Mouse (Mus musculus) splenic B cell, adult 2 months (primary cell): ENCODE measurements around the gene Zfp704.

Experiments
- DNase-seq: peaks from one replicate; pipeline ENCODE4 v3.0.0-alpha.2; 2011; ENCODE audit warnings: low read depth, low spot score
- H3K27me3 ChIP-seq: 2 replicates; pipeline ENCODE4 v1.6.1; 2012; ENCODE audit warnings: mild to moderate bottlenecking, low read length, moderate library complexity, mixed read lengths; ENCODE audit not compliant: control insufficient read depth, poor library complexity, insufficient read depth, severe bottlenecking
- H3K36me3 ChIP-seq: 2 replicates; pipeline ENCODE4 v1.6.1; 2012; ENCODE audit warnings: mild to moderate bottlenecking, low read length, moderate library complexity, mixed read lengths; ENCODE audit not compliant: control insufficient read depth, poor library complexity, insufficient read depth, severe bottlenecking

Zfp704 gene

DNA sequence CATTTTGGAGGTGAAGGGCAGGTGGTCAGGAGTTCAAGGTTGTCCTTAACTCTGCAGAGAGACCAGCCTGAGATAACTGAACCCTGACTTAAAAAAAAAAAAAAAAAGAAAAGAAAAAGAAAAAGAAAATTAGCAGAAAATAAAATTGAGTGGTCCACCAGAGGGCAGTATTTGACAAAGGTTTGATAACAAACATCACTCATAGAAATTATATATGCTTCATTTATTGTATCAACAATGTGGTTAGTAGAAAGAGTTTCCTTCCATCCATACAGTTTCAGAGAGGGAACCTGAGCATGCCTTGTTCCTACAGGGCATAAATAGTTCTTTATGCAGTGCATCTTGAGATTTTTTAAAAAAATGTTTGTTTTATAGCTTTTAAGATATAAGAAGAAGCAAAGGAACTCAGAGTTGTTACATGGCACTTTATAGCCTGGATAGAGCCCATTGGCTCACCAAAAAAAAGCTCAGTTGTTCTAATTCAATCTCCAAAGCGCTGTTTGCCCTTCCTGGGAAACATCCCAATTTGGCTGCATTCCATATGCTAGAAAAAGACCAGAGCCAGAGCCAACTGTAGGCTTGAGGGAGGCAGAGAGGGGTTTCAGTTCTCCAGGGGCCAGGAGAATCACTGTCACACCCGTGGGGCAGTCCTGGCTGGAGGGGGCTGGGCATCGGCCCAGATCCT lies 209.5 kb downstream of the Zfp704 start:
- Histone ChIP-seq H3K27me3 (no peaks in the 10 kb centered on the region; the same call in 1 of the 2 replicates), H3K36me3 (no peaks in the 10 kb centered on the region)
- peak; percentile 65 for DNase-seq

GRCm38 (mm10) chr3:9398271-9398670 lies 211.6 kb downstream of the Zfp704 start:
- Histone ChIP-seq H3K27me3 (no peaks in the 10 kb centered on the region; the same call in 1 of the 2 replicates), H3K36me3 (no peaks in the 10 kb centered on the region)
- DNase-seq: peak; percentile 20
